Mouse (Mus musculus): Measurements from ENCODE around the gene Srebf1.

DNA sequence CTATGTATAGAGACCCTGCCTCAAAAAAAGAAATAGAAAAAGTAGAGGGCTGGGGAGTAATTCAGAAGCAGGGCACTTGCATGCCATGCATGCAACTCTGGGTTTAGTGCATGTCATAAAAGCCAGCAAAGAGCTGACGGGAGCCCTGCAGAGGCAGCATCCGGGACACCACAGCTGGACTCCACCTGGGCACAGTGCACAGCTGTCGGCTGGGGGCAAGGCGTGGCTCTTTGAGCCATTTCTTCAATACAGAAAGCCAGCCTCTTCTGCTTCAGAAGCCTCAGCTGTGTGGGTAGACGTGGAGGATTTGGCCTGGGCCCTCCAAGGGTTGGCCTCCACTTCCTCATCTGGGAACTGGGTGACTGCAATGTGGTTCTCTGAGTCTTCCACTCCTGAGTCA is 13.0 kb upstream of the Srebf1 start:
- TF ChIP-seq GATA1 (IDR thresholded peaks at IDR 0.05; ENCODE audit: low read length) (no peak), TAL1 (IDR thresholded peaks at IDR 0.05; ENCODE audit: low read length) (no peak)

Measured in erythroblast, embryonic 14.5 days (primary cell).